Mouse (Mus musculus): ENCODE results near the gene Speer4b.
"Not testable (repeated sequence)": the region's sequence is repeated elsewhere in the genome, so short reads cannot be mapped to it uniquely, and the experiment has no call there.

The Speer4b gene

GRCm38 (mm10) chr5:27501338-27501737, at the start of gene Speer4b:
TSS of gene Speer4b (minus strand) at chr5:27501438.
- not testable (repeated sequence) for DNase-seq

- DNase-seq, result no peak
Measured at GRCm38 (mm10) chr5:27549291-27549690, 48.1 kb upstream of the Speer4b start.

GRCm38 (mm10) chr5:27544816-27545270, 43.6 kb upstream of the Speer4b start:
- peak; percentile 14 for DNase-seq

- DNase-seq, result no peak
Measured at GRCm38 (mm10) chr5:27526906-27527305, 25.7 kb upstream of the Speer4b start.

- no peak for DNase-seq
Measured at GRCm38 (mm10) chr5:27518716-27519115, 17.5 kb upstream of the Speer4b start.

- no peak for DNase-seq
Measured at GRCm38 (mm10) chr5:27490942-27491341, 10.3 kb downstream of the Speer4b start.

GRCm38 (mm10) chr5:27486138-27486537, 15.1 kb downstream of the Speer4b start:
- no peak for DNase-seq

- no peak for DNase-seq
Measured at GRCm38 (mm10) chr5:27481706-27482105, 19.5 kb downstream of the Speer4b start.

GRCm38 (mm10) chr5:27474964-27475465, 26.2 kb downstream of the Speer4b start:
- no peak for DNase-seq

GRCm38 (mm10) chr5:27457686-27458085, 43.6 kb downstream of the Speer4b start:
- no peak for DNase-seq

GRCm38 (mm10) chr5:27456981-27457380, 44.3 kb downstream of the Speer4b start:
- no peak for DNase-seq

GRCm38 (mm10) chr5:27454386-27454785, 46.9 kb downstream of the Speer4b start:
- DNase-seq, result no peak

GRCm38 (mm10) chr5:27453201-27453845, 47.9 kb downstream of the Speer4b start:
- DNase-seq, result no peak

Data from lung, postnatal 14 days (tissue).